Mouse (Mus musculus): ENCODE results near the gene Pidd1. TPM values are rescaled to one million over a fixed set of nuclear protein-coding genes. Genes with fewer than 3 reads are reported as not detected.

The Pidd1 gene
- polyA plus RNA-seq, 1 experiment from 2014 or later: 9.7 TPM

GRCm38 (mm10) chr7:141405466-141405865, 38.4 kb downstream of the Pidd1 start:
- Histone ChIP-seq H3K4me1 (ENCODE audit: control insufficient read depth, low read depth, low read length) (peaks cover 4% of the 10 kb centered on the region), H3K27me3 (ENCODE audit: control insufficient read depth, insufficient read depth, low read depth, low read length) (no peaks in the 10 kb centered on the region), H3K9ac (ENCODE audit: low read depth, low read length) (0 out of 2 replicates have a peak overlapping the region, but pooled peaks have one; percentile 22), H3K27ac (ENCODE audit: low read length) (no peak overlapping the region), H3K36me3 (ENCODE audit: control insufficient read depth, insufficient read depth) (peaks cover 39% of the 10 kb centered on the region), H3K4me3 (ENCODE audit: low read depth, low read length) (no peak overlapping the region), H3K4me2 (ENCODE audit: low read depth, low read length) (no peak overlapping the region), H3K9me3 (replicated peaks; ENCODE audit: control insufficient read depth, low read length) (no peaks in the 10 kb centered on the region)
- WGBS (ENCODE audit: insufficient replicate concordance): 69% methylated on average over 4 of the region's 4 CpGs
- no peak for ATAC-seq (ENCODE audit: low read depth)

DNA sequence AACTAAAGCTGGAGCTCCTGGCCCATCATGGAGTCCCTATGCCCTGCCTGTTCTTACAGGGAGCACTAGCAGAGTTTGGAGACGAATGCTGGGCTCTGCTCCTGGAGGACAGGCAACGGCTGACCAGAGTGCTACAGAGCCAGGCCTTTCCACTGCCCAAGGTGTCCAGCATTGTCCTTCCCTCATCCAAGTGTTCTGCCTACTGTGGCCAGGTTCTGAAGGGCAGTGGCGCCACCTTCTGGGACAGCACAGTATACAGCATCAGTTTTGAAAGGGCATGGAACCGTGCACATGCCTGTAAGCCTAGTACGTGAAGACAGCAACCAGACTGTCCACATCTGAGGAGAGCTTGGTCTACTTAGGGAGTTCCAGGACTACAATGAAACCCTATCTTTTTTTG, 40.5 kb downstream of the Pidd1 start:
- no peaks in the 10 kb centered on the region for H3K4me1 ChIP-seq (ENCODE audit: control insufficient read depth, low read depth, low read length)
- no peak overlapping the region for H3K9ac ChIP-seq (ENCODE audit: low read depth, low read length)
- no peak overlapping the region for H3K27ac ChIP-seq (ENCODE audit: low read length)
- H3K36me3 ChIP-seq (ENCODE audit: control insufficient read depth, insufficient read depth): peaks cover 54% of the 10 kb centered on the region
- H3K9me3 ChIP-seq (replicated peaks; ENCODE audit: control insufficient read depth, low read length): no peaks in the 10 kb centered on the region
- H3K4me2 ChIP-seq (ENCODE audit: low read depth, low read length): no peak overlapping the region
- H3K27me3 ChIP-seq (ENCODE audit: control insufficient read depth, insufficient read depth, low read depth, low read length): no peaks in the 10 kb centered on the region
- H3K4me3 ChIP-seq (ENCODE audit: low read depth, low read length): no peak overlapping the region
- WGBS (ENCODE audit: insufficient replicate concordance): 43% methylated on average over 5 of the region's 5 CpGs
- peak; percentile 54 for ATAC-seq (ENCODE audit: low read depth)

DNA sequence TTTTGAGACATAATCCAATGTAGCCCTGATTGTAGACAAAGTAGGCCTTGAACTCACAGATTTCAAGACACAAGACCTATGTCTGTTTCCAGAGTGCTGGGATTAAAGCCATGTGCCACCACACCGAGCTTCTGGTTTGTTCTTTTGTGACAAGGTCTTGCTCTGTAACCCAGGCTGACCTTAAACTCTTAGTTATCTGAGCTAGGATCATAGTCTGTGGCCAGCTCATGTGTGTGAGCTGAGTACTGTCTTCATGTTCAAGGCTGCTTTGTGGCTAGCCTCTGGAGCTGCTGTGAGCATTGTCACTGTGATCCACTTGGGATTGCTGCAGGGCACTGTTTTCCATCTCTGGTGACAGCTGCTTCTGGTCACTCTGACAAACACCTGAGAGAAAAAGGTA, 48.5 kb downstream of the Pidd1 start:
- no peak overlapping the region for H3K4me2 ChIP-seq (ENCODE audit: low read depth, low read length)
- no peak overlapping the region for H3K9ac ChIP-seq (ENCODE audit: low read depth, low read length)
- peaks cover 40% of the 10 kb centered on the region for H3K4me1 ChIP-seq (ENCODE audit: control insufficient read depth, low read depth, low read length)
- peak overlapping the region; percentile 1; the same call in 1 of the 2 replicates for H3K27ac ChIP-seq (ENCODE audit: low read length)
- H3K9me3 ChIP-seq (replicated peaks; ENCODE audit: control insufficient read depth, low read length): no peaks in the 10 kb centered on the region
- no peaks in the 10 kb centered on the region for H3K27me3 ChIP-seq (ENCODE audit: control insufficient read depth, insufficient read depth, low read depth, low read length)
- no peak for ATAC-seq (ENCODE audit: low read depth)
- 41% methylated on average over 1 of the region's 1 CpGs for WGBS (ENCODE audit: insufficient replicate concordance)
- H3K36me3 ChIP-seq (ENCODE audit: control insufficient read depth, insufficient read depth): peaks cover 40% of the 10 kb centered on the region
- no peak overlapping the region for H3K4me3 ChIP-seq (ENCODE audit: low read depth, low read length)

- Histone ChIP-seq H3K27ac (ENCODE audit: low read length) (peak overlapping the region; percentile 98), H3K9me3 (replicated peaks; ENCODE audit: control insufficient read depth, low read length) (no peaks in the 10 kb centered on the region), H3K4me2 (ENCODE audit: low read depth, low read length) (peak overlapping the region; percentile 80), H3K9ac (ENCODE audit: low read depth, low read length) (no peak overlapping the region), H3K36me3 (ENCODE audit: control insufficient read depth, insufficient read depth) (peaks cover 34% of the 10 kb centered on the region), H3K27me3 (ENCODE audit: control insufficient read depth, insufficient read depth, low read depth, low read length) (no peaks in the 10 kb centered on the region), H3K4me1 (ENCODE audit: control insufficient read depth, low read depth, low read length) (peaks cover 46% of the 10 kb centered on the region), H3K4me3 (ENCODE audit: low read depth, low read length) (no peak overlapping the region)
- WGBS (ENCODE audit: insufficient replicate concordance): 12% methylated on average over 6 of the region's 6 CpGs
- no peak for ATAC-seq (ENCODE audit: low read depth)
Measured at GRCm38 (mm10) chr7:141394771-141395170, 49.1 kb downstream of the Pidd1 start.

GRCm38 (mm10) chr7:141394158-141394557, 49.7 kb downstream of the Pidd1 start:
- no peaks in the 10 kb centered on the region for H3K9me3 ChIP-seq (replicated peaks; ENCODE audit: control insufficient read depth, low read length)
- WGBS (ENCODE audit: insufficient replicate concordance): 15% methylated on average over 7 of the region's 7 CpGs
- ATAC-seq (ENCODE audit: low read depth): peak; percentile 54
- H3K27ac ChIP-seq (ENCODE audit: low read length): peak overlapping the region; percentile 98
- no peaks in the 10 kb centered on the region for H3K27me3 ChIP-seq (ENCODE audit: control insufficient read depth, insufficient read depth, low read depth, low read length)
- peaks cover 28% of the 10 kb centered on the region for H3K36me3 ChIP-seq (ENCODE audit: control insufficient read depth, insufficient read depth)
- peak overlapping the region; percentile 41 for H3K9ac ChIP-seq (ENCODE audit: low read depth, low read length)
- H3K4me1 ChIP-seq (ENCODE audit: control insufficient read depth, low read depth, low read length): peaks cover 52% of the 10 kb centered on the region
- H3K4me2 ChIP-seq (ENCODE audit: low read depth, low read length): peak overlapping the region; percentile 80
- H3K4me3 ChIP-seq (ENCODE audit: low read depth, low read length): peak overlapping the region; percentile 77

- 10% methylated on average over 9 of the region's 9 CpGs for WGBS (ENCODE audit: insufficient replicate concordance)
- Histone ChIP-seq H3K27me3 (ENCODE audit: control insufficient read depth, insufficient read depth, low read depth, low read length) (no peaks in the 10 kb centered on the region), H3K9me3 (replicated peaks; ENCODE audit: control insufficient read depth, low read length) (no peaks in the 10 kb centered on the region), H3K36me3 (ENCODE audit: control insufficient read depth, insufficient read depth) (peaks cover 13% of the 10 kb centered on the region), H3K4me1 (ENCODE audit: control insufficient read depth, low read depth, low read length) (peaks cover 67% of the 10 kb centered on the region), H3K27ac (ENCODE audit: low read length) (peak overlapping the region; percentile 98), H3K9ac (ENCODE audit: low read depth, low read length) (peak overlapping the region; percentile 82), H3K4me3 (ENCODE audit: low read depth, low read length) (peak overlapping the region; percentile 77), H3K4me2 (ENCODE audit: low read depth, low read length) (peak overlapping the region; percentile 80)
- peak; percentile 56 for ATAC-seq (ENCODE audit: low read depth)
Measured at GRCm38 (mm10) chr7:141392552-141393222, 51.1 kb downstream of the Pidd1 start.

- Histone ChIP-seq H3K9ac (ENCODE audit: low read depth, low read length) (peak within 1 kb of the TSS; percentile 82), H3K27me3 (ENCODE audit: control insufficient read depth, insufficient read depth, low read depth, low read length) (no peaks in the 10 kb centered on the region), H3K36me3 (ENCODE audit: control insufficient read depth, insufficient read depth) (peaks cover 12% of the 10 kb centered on the region), H3K27ac (ENCODE audit: low read length) (peak within 1 kb of the TSS; percentile 98), H3K4me3 (ENCODE audit: low read depth, low read length) (peak within 1 kb of the TSS; percentile 77), H3K9me3 (replicated peaks; ENCODE audit: control insufficient read depth, low read length) (no peaks in the 10 kb centered on the region), H3K4me1 (ENCODE audit: control insufficient read depth, low read depth, low read length) (peaks cover 75% of the 10 kb centered on the region), H3K4me2 (ENCODE audit: low read depth, low read length) (peak within 1 kb of the TSS; percentile 94)
- ATAC-seq (ENCODE audit: low read depth): peak; percentile 79
- WGBS (ENCODE audit: insufficient replicate concordance): under 1% methylated on average over 57 of the region's 57 CpGs
Measured at GRCm38 (mm10) chr7:141391625-141392551, 51.9 kb downstream of the Pidd1 start, which contains the start of gene Taldo1. Gene Taldo1 (plus strand): TSS chr7:141392199.

GRCm38 (mm10) chr7:141390326-141391259, 53.2 kb downstream of the Pidd1 start:
- H3K27me3 ChIP-seq (ENCODE audit: control insufficient read depth, insufficient read depth, low read depth, low read length): no peaks in the 10 kb centered on the region
- 41% methylated on average over 9 of the region's 9 CpGs for WGBS (ENCODE audit: insufficient replicate concordance)
- no peaks in the 10 kb centered on the region for H3K9me3 ChIP-seq (replicated peaks; ENCODE audit: control insufficient read depth, low read length)
- ATAC-seq (ENCODE audit: low read depth): no peak
- peak overlapping the region; percentile 82 for H3K9ac ChIP-seq (ENCODE audit: low read depth, low read length)
- H3K27ac ChIP-seq (ENCODE audit: low read length): peak overlapping the region; percentile 98
- H3K4me1 ChIP-seq (ENCODE audit: control insufficient read depth, low read depth, low read length): peaks cover 76% of the 10 kb centered on the region
- peak overlapping the region; percentile 94 for H3K4me2 ChIP-seq (ENCODE audit: low read depth, low read length)
- H3K4me3 ChIP-seq (ENCODE audit: low read depth, low read length): peak overlapping the region; percentile 77
- H3K36me3 ChIP-seq (ENCODE audit: control insufficient read depth, insufficient read depth): no peaks in the 10 kb centered on the region; the same call in 1 of the 2 replicates

All from liver, embryonic 16.5 days (tissue).